Mouse (Mus musculus) T-helper 17 cell (primary cell): Measurements from ENCODE around the gene Fancc.
"Not testable (repeated sequence)": the region's sequence is repeated elsewhere in the genome, so short reads cannot be mapped to it uniquely, and the experiment has no call there.

Source experiments
- in situ Hi-C, 2 experiments: fragments of 300-600 bp; cut with MboI, MseI; formaldehyde crosslinking; loops; 1 replicate in 1 of 2; 2 replicates in 1 of 2; pipeline ENCODE4 v1.15.1; 2025; ENCODE audit warnings: high pct_unique_total_duplicates in 2 of 2

The Fancc gene

GRCm38 (mm10) chr13:63356558-63356957, 140.5 kb downstream of the Fancc start:
- in situ Hi-C loops: no loop called here

- in situ Hi-C loops: no loop called here
Observed at GRCm38 (mm10) chr13:63356101-63356500, 141.0 kb downstream of the Fancc start.

GRCm38 (mm10) chr13:63353312-63353711, 143.8 kb downstream of the Fancc start:
- in situ Hi-C loops: not testable (repeated sequence)

- in situ Hi-C loops: no loop called here
Observed at GRCm38 (mm10) chr13:63350076-63350475, 147.0 kb downstream of the Fancc start.

- in situ Hi-C loops: no loop called here
Observed at GRCm38 (mm10) chr13:63347639-63348038, 149.4 kb downstream of the Fancc start.

- in situ Hi-C loops: no loop called here
Observed at GRCm38 (mm10) chr13:63345476-63346225, 151.4 kb downstream of the Fancc start.

- in situ Hi-C loops: no loop called here
Observed at GRCm38 (mm10) chr13:63344481-63344880, 152.6 kb downstream of the Fancc start.

GRCm38 (mm10) chr13:63342781-63343180, 154.3 kb downstream of the Fancc start:
- in situ Hi-C loops: no loop called here

- in situ Hi-C loops: no loop called here
Observed at GRCm38 (mm10) chr13:63339946-63340345, 157.1 kb downstream of the Fancc start.

- in situ Hi-C loops: no loop called here
Observed at GRCm38 (mm10) chr13:63337239-63337960, 159.7 kb downstream of the Fancc start.

GRCm38 (mm10) chr13:63336335-63336734, 160.7 kb downstream of the Fancc start:
- in situ Hi-C loops: no loop called here

- in situ Hi-C loops: no loop called here
Observed at GRCm38 (mm10) chr13:63335421-63336134, 161.5 kb downstream of the Fancc start.

- in situ Hi-C loops: loop anchor here in 1 of 2 experiments (5.0 kb wide), 2 partner anchors 285 to 410 kb away; no protein-coding TSS in a partner anchor
Observed at GRCm38 (mm10) chr13:63332576-63333300, 164.3 kb downstream of the Fancc start.

GRCm38 (mm10) chr13:63331379-63331778, 165.7 kb downstream of the Fancc start:
- in situ Hi-C loops: loop anchor here in 1 of 2 experiments (5.0 kb wide), 2 partner anchors 284 to 409 kb away; no protein-coding TSS in a partner anchor

- in situ Hi-C loops: loop anchor here in 1 of 2 experiments (5.0 kb wide), 2 partner anchors 283 to 408 kb away; no protein-coding TSS in a partner anchor
Observed at GRCm38 (mm10) chr13:63330236-63330860, 166.7 kb downstream of the Fancc start.

GRCm38 (mm10) chr13:63326015-63326414, 171.1 kb downstream of the Fancc start:
- in situ Hi-C loops: loop anchor here in 1 of 2 experiments (5.0 kb wide), 2 partner anchors 279 to 404 kb away; no protein-coding TSS in a partner anchor

GRCm38 (mm10) chr13:63324978-63325848, 171.9 kb downstream of the Fancc start:
- in situ Hi-C loops: loop anchor here in 1 of 2 experiments (5.0 kb wide), 2 partner anchors 278 to 403 kb away; no protein-coding TSS in a partner anchor

- in situ Hi-C loops: no loop called here
Observed at GRCm38 (mm10) chr13:63324311-63324710, 172.8 kb downstream of the Fancc start.

- in situ Hi-C loops: no loop called here
Observed at GRCm38 (mm10) chr13:63323286-63324075, 173.6 kb downstream of the Fancc start.
